Mouse (Mus musculus) G1E (cell line): ENCODE results near the gene Lect2.

ENCODE experiments used
- CTCF ChIP-seq: IDR thresholded peaks from 2 replicates; pipeline ENCODE4 v1.5.1; 2012; ENCODE audit warnings: low read depth, low read length, inconsistent platforms, mixed read lengths
- POLR2AphosphoS5 ChIP-seq: IDR thresholded peaks from 2 replicates; pipeline ENCODE4 v1.6.1; 2012; ENCODE audit warnings: low read depth, low read length, inconsistent platforms; ENCODE audit not compliant: insufficient replicate concordance

DNA sequence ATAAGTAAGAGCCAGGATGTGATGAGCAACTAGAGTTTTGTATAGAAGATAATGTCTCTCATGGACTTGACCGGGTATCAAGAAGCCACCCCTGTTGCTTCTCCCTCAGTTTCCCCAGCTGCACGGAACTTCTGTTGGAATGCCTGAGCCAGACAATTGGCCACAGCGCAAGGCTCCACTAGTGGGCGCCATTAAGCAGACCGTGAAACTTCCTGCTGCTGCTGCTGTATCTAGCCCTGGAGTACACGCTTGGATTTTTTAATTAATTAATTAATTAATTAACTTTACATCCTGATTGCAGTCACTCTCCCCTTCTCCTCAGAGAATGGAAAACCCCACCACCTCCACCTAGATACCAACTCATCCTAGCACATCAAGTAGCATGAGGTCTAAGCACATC lies 14.8 kb upstream of the Lect2 start:
- TF ChIP-seq CTCF: no peak
- no peak for TF ChIP-seq POLR2AphosphoS5
